Mouse (Mus musculus) left cerebral cortex, adult 2 months (tissue): ENCODE data around the gene Cryge. TPM values are rescaled to one million over a fixed set of nuclear protein-coding genes. Genes with fewer than 3 reads are reported as not detected.

ENCODE experiments used
- DNase-seq, 2 experiments: peaks; one replicate each; pipeline ENCODE4 v3.0.0; 2021 to 2022; ENCODE audit warnings: low spot score in 2 of 2, mixed read lengths in 1 of 2; ENCODE audit errors: extremely low spot score in 1 of 2
- H3K27ac ChIP-seq: fragments of 200-600 bp; 2 replicates; pipeline ENCODE4 v1.8.1; 2022
- H3K4me3 ChIP-seq: fragments of 200-600 bp; 2 replicates; pipeline ENCODE4 v1.8.1; 2022
- CTCF ChIP-seq: fragments of 200-600 bp; IDR thresholded peaks from 2 replicates; pipeline ENCODE4 v1.8.1; 2022; ENCODE audit warnings: antibody characterized with exemption, mild to moderate bottlenecking, moderate library complexity
- intact Hi-C: fragments of 180-260 bp; cut with DNase I; formaldehyde crosslinking; loops from one replicate; pipeline ENCODE4 v1.15.1; 2025
- total RNA-seq, 2 experiments: library from RNA; stranded (reverse); gene quantifications; 2 replicates each; pipeline ENCODE4 v1.2.3; 2021

Gene Cryge
- total RNA-seq, 2 experiments from 2014 or later, result not detected

DNA sequence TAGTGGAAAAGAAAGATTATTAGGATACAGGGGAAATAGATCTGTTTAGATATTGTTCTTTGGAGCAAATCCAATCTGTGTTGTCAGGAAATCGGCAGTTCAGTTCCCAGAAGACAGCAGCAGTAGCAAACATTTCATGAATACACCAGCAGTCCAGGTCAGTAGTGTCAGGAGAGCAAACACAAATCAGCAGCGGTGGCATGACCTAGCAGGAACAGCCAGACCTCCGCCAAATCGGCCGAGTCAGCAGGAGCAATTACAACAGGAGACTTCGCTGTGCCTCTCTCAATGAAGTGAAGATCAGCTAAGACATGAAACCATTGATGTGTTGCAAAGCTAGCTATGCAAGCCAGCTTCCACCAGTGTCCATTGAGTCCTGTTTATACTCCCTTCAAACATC, 45.4 kb downstream of the Cryge start:
- no peak for DNase-seq
- intact Hi-C loops, result loop anchor here (5.0 kb wide), 1 partner anchor 388 kb away; the partner anchor contains the start of gene Mettl21a
- no peak for TF ChIP-seq CTCF
- Histone ChIP-seq H3K4me3 (no peak overlapping the region), H3K27ac (no peak overlapping the region)

DNA sequence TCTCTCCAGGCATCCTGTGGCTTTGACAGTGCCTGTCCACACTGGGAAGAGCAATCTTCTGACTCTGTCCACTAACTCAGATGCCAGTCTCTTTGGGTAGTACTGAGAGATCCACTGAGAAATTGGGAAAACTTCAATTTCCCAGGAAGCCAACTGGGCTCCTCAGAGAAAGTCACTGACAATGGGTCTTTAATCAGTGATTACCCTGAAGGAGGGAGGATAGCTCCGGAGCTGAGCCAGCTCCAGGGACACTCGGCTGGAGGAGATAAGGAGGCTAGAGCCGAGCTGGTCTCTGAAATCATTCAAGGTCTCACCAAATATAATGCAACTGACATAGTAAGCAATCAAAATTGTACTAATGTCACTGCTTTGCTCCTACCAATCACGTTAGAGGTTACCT, 46.4 kb downstream of the Cryge start:
- no peak for TF ChIP-seq CTCF
- no peak overlapping the region for H3K4me3 ChIP-seq
- no peak for DNase-seq
- intact Hi-C loops, result no loop called here
- no peak overlapping the region for H3K27ac ChIP-seq

Other genes starting within 250 kb of the Cryge start
- gene Plekhm3, start 94.3 kb downstream of the Cryge start, total RNA-seq, result 10 to 100 TPM; 40.4 to 41.8 TPM
- gene Akr1cl, start 18.4 kb downstream of the Cryge start, total RNA-seq, result not detected
- gene Crygd, start 12.3 kb upstream of the Cryge start, total RNA-seq, result not detected
- gene Crygc, start 22.5 kb upstream of the Cryge start, total RNA-seq, result not detected
- not detected for gene Crygb, start 31.1 kb upstream of the Cryge start, total RNA-seq
- 1 to 10 TPM in 1 of 2 experiments, under 1 TPM in 1; 0.61 to 1.0 TPM for gene Cryga, start 52.2 kb upstream of the Cryge start, total RNA-seq
- gene Gm28845, start 68.4 kb upstream of the Cryge start, total RNA-seq, result under 1 TPM in 1 of 2 experiments, not detected in 1; 0.54 TPM
- gene D630023F18Rik, start 72.1 kb upstream of the Cryge start, total RNA-seq, result 1 to 10 TPM; 6.0 to 6.6 TPM
- gene Idh1, start 135.4 kb upstream of the Cryge start, total RNA-seq, result 10 to 100 TPM; 34.4 to 40.7 TPM
- gene Pikfyve, start 135.5 kb upstream of the Cryge start, total RNA-seq, result 10 to 100 TPM; 48.3 to 51.7 TPM
- gene Pth2r, start 230.9 kb upstream of the Cryge start, total RNA-seq, result 1 to 10 TPM; 1.4 to 1.8 TPM